Mouse (Mus musculus): ENCODE measurements around the gene Cbarp. TPM values are rescaled to one million over a fixed set of nuclear protein-coding genes. Genes with fewer than 3 reads are reported as not detected.

The Cbarp gene
- 2.6 TPM for polyA plus RNA-seq (2014; fragmentation: Illumina TruSeq; extraction: RNeasy Lipid Tissue Mini Kit (QIAGEN cat#74804); ENCODE audit: low read depth, low replicate concordance)

GRCm38 (mm10) chr10:80140666-80141035 is at the start of gene Cbarp:
Gene Cbarp, minus strand, starts transcription at chr10:80140835.

GRCm38 (mm10) chr10:80179068-80180051 is 38.7 kb upstream of the Cbarp start, which contains the start of gene Efna2:
Gene Efna2, plus strand, starts transcription at chr10:80179482.

GRCm38 (mm10) chr10:80172527-80173292 is 32.1 kb upstream of the Cbarp start, which contains the start of gene 1600002K03Rik:
Gene 1600002K03Rik, plus strand, starts transcription at chr10:80172944.

GRCm38 (mm10) chr10:80165392-80166128 is 24.9 kb upstream of the Cbarp start, which contains the start of gene Cirbp:
Gene Cirbp, plus strand, starts transcription at chr10:80165985.

GRCm38 (mm10) chr10:80147719-80148601 is 7.3 kb upstream of the Cbarp start, which contains the start of gene Midn:
Gene Midn, plus strand, starts transcription at chr10:80148272.

GRCm38 (mm10) chr10:80138553-80139438 is 1.8 kb downstream of the Cbarp start, which contains the start of gene Atp5d:
Gene Atp5d, plus strand, starts transcription at chr10:80138632.

GRCm38 (mm10) chr10:80115290-80115943 is 25.2 kb downstream of the Cbarp start, which contains the start of gene Stk11:
Gene Stk11, plus strand, starts transcription at chr10:80115803.

GRCm38 (mm10) chr10:80105460-80105859 is 35.2 kb downstream of the Cbarp start, which contains the start of gene Sbno2:
Gene Sbno2, minus strand, starts transcription at chr10:80105571.

Other genes with a start within 250 kb of the Cbarp start
- 72.1 TPM for gene Cfd, start 250.0 kb downstream of the Cbarp start, polyA plus RNA-seq (2014; fragmentation: Illumina TruSeq; extraction: RNeasy Lipid Tissue Mini Kit (QIAGEN cat#74804); ENCODE audit: low read depth, low replicate concordance)
- 25.5 TPM for gene Med16, start 231.9 kb downstream of the Cbarp start, polyA plus RNA-seq (2014; fragmentation: Illumina TruSeq; extraction: RNeasy Lipid Tissue Mini Kit (QIAGEN cat#74804); ENCODE audit: low read depth, low replicate concordance)
- gene Gm26602, start 230.0 kb downstream of the Cbarp start, polyA plus RNA-seq (2014; fragmentation: Illumina TruSeq; extraction: RNeasy Lipid Tissue Mini Kit (QIAGEN cat#74804); ENCODE audit: low read depth, low replicate concordance), result not detected
- gene Kiss1r, start 223.9 kb downstream of the Cbarp start, polyA plus RNA-seq (2014; fragmentation: Illumina TruSeq; extraction: RNeasy Lipid Tissue Mini Kit (QIAGEN cat#74804); ENCODE audit: low read depth, low replicate concordance), result 0.55 TPM
- 70.4 TPM for gene R3hdm4, start 219.6 kb downstream of the Cbarp start, polyA plus RNA-seq (2014; fragmentation: Illumina TruSeq; extraction: RNeasy Lipid Tissue Mini Kit (QIAGEN cat#74804); ENCODE audit: low read depth, low replicate concordance)
- 1.1 TPM for gene Arid3a, start 213.8 kb downstream of the Cbarp start, polyA plus RNA-seq (2014; fragmentation: Illumina TruSeq; extraction: RNeasy Lipid Tissue Mini Kit (QIAGEN cat#74804); ENCODE audit: low read depth, low replicate concordance)
- 21.5 TPM for gene Wdr18, start 180.7 kb downstream of the Cbarp start, polyA plus RNA-seq (2014; fragmentation: Illumina TruSeq; extraction: RNeasy Lipid Tissue Mini Kit (QIAGEN cat#74804); ENCODE audit: low read depth, low replicate concordance)
- 0.18 TPM for gene Grin3b, start 170.1 kb downstream of the Cbarp start, polyA plus RNA-seq (2014; fragmentation: Illumina TruSeq; extraction: RNeasy Lipid Tissue Mini Kit (QIAGEN cat#74804); ENCODE audit: low read depth, low replicate concordance)
- gene Tmem259, start 156.5 kb downstream of the Cbarp start, polyA plus RNA-seq (2014; fragmentation: Illumina TruSeq; extraction: RNeasy Lipid Tissue Mini Kit (QIAGEN cat#74804); ENCODE audit: low read depth, low replicate concordance), result 104 TPM
- 40.1 TPM for gene Cnn2, start 152.3 kb downstream of the Cbarp start, polyA plus RNA-seq (2014; fragmentation: Illumina TruSeq; extraction: RNeasy Lipid Tissue Mini Kit (QIAGEN cat#74804); ENCODE audit: low read depth, low replicate concordance)
- 7.2 TPM for gene Abca7, start 144.3 kb downstream of the Cbarp start, polyA plus RNA-seq (2014; fragmentation: Illumina TruSeq; extraction: RNeasy Lipid Tissue Mini Kit (QIAGEN cat#74804); ENCODE audit: low read depth, low replicate concordance)
- gene Arhgap45, start 124.2 kb downstream of the Cbarp start, polyA plus RNA-seq (2014; fragmentation: Illumina TruSeq; extraction: RNeasy Lipid Tissue Mini Kit (QIAGEN cat#74804); ENCODE audit: low read depth, low replicate concordance), result 5.2 TPM
- gene Polr2e, start 101.0 kb downstream of the Cbarp start, polyA plus RNA-seq (2014; fragmentation: Illumina TruSeq; extraction: RNeasy Lipid Tissue Mini Kit (QIAGEN cat#74804); ENCODE audit: low read depth, low replicate concordance), result 122 TPM
- gene Gpx4, start 93.7 kb downstream of the Cbarp start, polyA plus RNA-seq (2014; fragmentation: Illumina TruSeq; extraction: RNeasy Lipid Tissue Mini Kit (QIAGEN cat#74804); ENCODE audit: low read depth, low replicate concordance), result 933 TPM
- gene Sbno2, start 35.3 kb downstream of the Cbarp start, polyA plus RNA-seq (2014; fragmentation: Illumina TruSeq; extraction: RNeasy Lipid Tissue Mini Kit (QIAGEN cat#74804); ENCODE audit: low read depth, low replicate concordance), result 10.9 TPM
- 137 TPM for gene Stk11, start 25.0 kb downstream of the Cbarp start, polyA plus RNA-seq (2014; fragmentation: Illumina TruSeq; extraction: RNeasy Lipid Tissue Mini Kit (QIAGEN cat#74804); ENCODE audit: low read depth, low replicate concordance)
- gene Atp5d, start 2.2 kb downstream of the Cbarp start, polyA plus RNA-seq (2014; fragmentation: Illumina TruSeq; extraction: RNeasy Lipid Tissue Mini Kit (QIAGEN cat#74804); ENCODE audit: low read depth, low replicate concordance), result 1,104 TPM
- gene Midn, start 7.4 kb upstream of the Cbarp start, polyA plus RNA-seq (2014; fragmentation: Illumina TruSeq; extraction: RNeasy Lipid Tissue Mini Kit (QIAGEN cat#74804); ENCODE audit: low read depth, low replicate concordance), result 39.3 TPM
- 89.8 TPM for gene Cirbp, start 25.1 kb upstream of the Cbarp start, polyA plus RNA-seq (2014; fragmentation: Illumina TruSeq; extraction: RNeasy Lipid Tissue Mini Kit (QIAGEN cat#74804); ENCODE audit: low read depth, low replicate concordance)
- gene 1600002K03Rik, start 32.1 kb upstream of the Cbarp start, polyA plus RNA-seq (2014; fragmentation: Illumina TruSeq; extraction: RNeasy Lipid Tissue Mini Kit (QIAGEN cat#74804); ENCODE audit: low read depth, low replicate concordance), result 13.6 TPM
- gene Efna2, start 38.6 kb upstream of the Cbarp start, polyA plus RNA-seq (2014; fragmentation: Illumina TruSeq; extraction: RNeasy Lipid Tissue Mini Kit (QIAGEN cat#74804); ENCODE audit: low read depth, low replicate concordance), result 1.8 TPM
- 21.1 TPM for gene Mum1, start 85.6 kb upstream of the Cbarp start, polyA plus RNA-seq (2014; fragmentation: Illumina TruSeq; extraction: RNeasy Lipid Tissue Mini Kit (QIAGEN cat#74804); ENCODE audit: low read depth, low replicate concordance)
- gene Ndufs7, start 108.3 kb upstream of the Cbarp start, polyA plus RNA-seq (2014; fragmentation: Illumina TruSeq; extraction: RNeasy Lipid Tissue Mini Kit (QIAGEN cat#74804); ENCODE audit: low read depth, low replicate concordance), result 842 TPM
- 7.7 TPM for gene Gamt, start 120.2 kb upstream of the Cbarp start, polyA plus RNA-seq (2014; fragmentation: Illumina TruSeq; extraction: RNeasy Lipid Tissue Mini Kit (QIAGEN cat#74804); ENCODE audit: low read depth, low replicate concordance)
- gene Dazap1, start 120.7 kb upstream of the Cbarp start, polyA plus RNA-seq (2014; fragmentation: Illumina TruSeq; extraction: RNeasy Lipid Tissue Mini Kit (QIAGEN cat#74804); ENCODE audit: low read depth, low replicate concordance), result 49.3 TPM
- 1,202 TPM for gene Rps15, start 151.6 kb upstream of the Cbarp start, polyA plus RNA-seq (2014; fragmentation: Illumina TruSeq; extraction: RNeasy Lipid Tissue Mini Kit (QIAGEN cat#74804); ENCODE audit: low read depth, low replicate concordance)
- gene Apc2, start 155.1 kb upstream of the Cbarp start, polyA plus RNA-seq (2014; fragmentation: Illumina TruSeq; extraction: RNeasy Lipid Tissue Mini Kit (QIAGEN cat#74804); ENCODE audit: low read depth, low replicate concordance), result 2.0 TPM
- gene 2310011J03Rik, start 179.7 kb upstream of the Cbarp start, polyA plus RNA-seq (2014; fragmentation: Illumina TruSeq; extraction: RNeasy Lipid Tissue Mini Kit (QIAGEN cat#74804); ENCODE audit: low read depth, low replicate concordance), result 22.7 TPM
- 2.2 TPM for gene Pcsk4, start 188.7 kb upstream of the Cbarp start, polyA plus RNA-seq (2014; fragmentation: Illumina TruSeq; extraction: RNeasy Lipid Tissue Mini Kit (QIAGEN cat#74804); ENCODE audit: low read depth, low replicate concordance)
- gene Reep6, start 189.1 kb upstream of the Cbarp start, polyA plus RNA-seq (2014; fragmentation: Illumina TruSeq; extraction: RNeasy Lipid Tissue Mini Kit (QIAGEN cat#74804); ENCODE audit: low read depth, low replicate concordance), result 3.4 TPM
- gene Adamtsl5, start 207.6 kb upstream of the Cbarp start, polyA plus RNA-seq (2014; fragmentation: Illumina TruSeq; extraction: RNeasy Lipid Tissue Mini Kit (QIAGEN cat#74804); ENCODE audit: low read depth, low replicate concordance), result 64.4 TPM
- 3.1 TPM for gene Plk5, start 215.6 kb upstream of the Cbarp start, polyA plus RNA-seq (2014; fragmentation: Illumina TruSeq; extraction: RNeasy Lipid Tissue Mini Kit (QIAGEN cat#74804); ENCODE audit: low read depth, low replicate concordance)
- gene Mex3d, start 246.8 kb upstream of the Cbarp start, polyA plus RNA-seq (2014; fragmentation: Illumina TruSeq; extraction: RNeasy Lipid Tissue Mini Kit (QIAGEN cat#74804); ENCODE audit: low read depth, low replicate concordance), result 6.2 TPM